Mouse (Mus musculus): ENCODE data around the gene Drd4. TPM values are rescaled to one million over a fixed set of nuclear protein-coding genes. Genes with fewer than 3 reads are reported as not detected.
"Not testable (repeated sequence)": the region's sequence is repeated elsewhere in the genome, so short reads cannot be mapped to it uniquely, and the experiment has no call there.

Drd4 gene
- total RNA-seq (2017), result not detected in 2 replicates

- ATAC-seq (replicated peaks; ENCODE audit: low read depth, poor library complexity, severe bottlenecking), result peak; percentile 48
These were observed at the start of gene Drd4 for GRCm38 (mm10) chr7:141291921-141292582. Gene Drd4, plus strand, starts transcription at chr7:141292006.

- ATAC-seq (replicated peaks; ENCODE audit: low read depth, poor library complexity, severe bottlenecking), result not testable (repeated sequence)
These were observed 41.3 kb upstream of the Drd4 start for GRCm38 (mm10) chr7:141250486-141250885.

- no peak for ATAC-seq (replicated peaks; ENCODE audit: low read depth, poor library complexity, severe bottlenecking)
These were observed 35.6 kb upstream of the Drd4 start for GRCm38 (mm10) chr7:141256159-141256558.

- no peak for ATAC-seq (replicated peaks; ENCODE audit: low read depth, poor library complexity, severe bottlenecking)
These were observed 30.3 kb upstream of the Drd4 start for GRCm38 (mm10) chr7:141261480-141261879.

GRCm38 (mm10) chr7:141263640-141264039, 28.2 kb upstream of the Drd4 start:
- no peak for ATAC-seq (replicated peaks; ENCODE audit: low read depth, poor library complexity, severe bottlenecking)

- no peak for ATAC-seq (replicated peaks; ENCODE audit: low read depth, poor library complexity, severe bottlenecking)
These were observed 27.6 kb upstream of the Drd4 start for GRCm38 (mm10) chr7:141264041-141264700.

- ATAC-seq (replicated peaks; ENCODE audit: low read depth, poor library complexity, severe bottlenecking), result peak; percentile 45
These were observed 26.9 kb upstream of the Drd4 start for GRCm38 (mm10) chr7:141264761-141265410.

- no peak for ATAC-seq (replicated peaks; ENCODE audit: low read depth, poor library complexity, severe bottlenecking)
These were observed 26.4 kb upstream of the Drd4 start for GRCm38 (mm10) chr7:141265411-141265738.

GRCm38 (mm10) chr7:141265739-141266561, 25.9 kb upstream of the Drd4 start, which contains the start of gene Irf7:
Gene Irf7, minus strand, starts transcription at chr7:141266481.
- peak; percentile 63 for ATAC-seq (replicated peaks; ENCODE audit: low read depth, poor library complexity, severe bottlenecking)

GRCm38 (mm10) chr7:141268466-141269272, 23.1 kb upstream of the Drd4 start:
- peak; percentile 55 for ATAC-seq (replicated peaks; ENCODE audit: low read depth, poor library complexity, severe bottlenecking)

GRCm38 (mm10) chr7:141269273-141269545, 22.6 kb upstream of the Drd4 start:
- ATAC-seq (replicated peaks; ENCODE audit: low read depth, poor library complexity, severe bottlenecking), result peak; percentile 7; the same call in 1 of the 2 replicates

- no peak for ATAC-seq (replicated peaks; ENCODE audit: low read depth, poor library complexity, severe bottlenecking)
These were observed 21.2 kb upstream of the Drd4 start for GRCm38 (mm10) chr7:141270631-141271030.

- ATAC-seq (replicated peaks; ENCODE audit: low read depth, poor library complexity, severe bottlenecking), result no peak
These were observed 16.4 kb upstream of the Drd4 start for GRCm38 (mm10) chr7:141275356-141275755.

GRCm38 (mm10) chr7:141276546-141276945, 15.3 kb upstream of the Drd4 start, which contains the start of gene Cdhr5:
Gene Cdhr5, minus strand, starts transcription at chr7:141276786.
- no peak for ATAC-seq (replicated peaks; ENCODE audit: low read depth, poor library complexity, severe bottlenecking)

- no peak for ATAC-seq (replicated peaks; ENCODE audit: low read depth, poor library complexity, severe bottlenecking)
These were observed 13.8 kb upstream of the Drd4 start for GRCm38 (mm10) chr7:141277701-141278678.

GRCm38 (mm10) chr7:141278766-141279590, 12.8 kb upstream of the Drd4 start, which contains the start of gene Sct:
Gene Sct, minus strand, starts transcription at chr7:141279133.
- ATAC-seq (replicated peaks; ENCODE audit: low read depth, poor library complexity, severe bottlenecking), result peak; percentile 47

GRCm38 (mm10) chr7:141281442-141281841, 10.4 kb upstream of the Drd4 start:
- ATAC-seq (replicated peaks; ENCODE audit: low read depth, poor library complexity, severe bottlenecking), result no peak

GRCm38 (mm10) chr7:141282756-141283155, 9.1 kb upstream of the Drd4 start:
- no peak for ATAC-seq (replicated peaks; ENCODE audit: low read depth, poor library complexity, severe bottlenecking)

Measured in common myeloid progenitor, adult 5-6 weeks (primary cell).